Mouse (Mus musculus): ENCODE data around the gene Oas1d.
A peak's percentile ranks its signal among the peaks of the same experiment; 100 is the strongest.

GRCm38 (mm10) chr5:120865336-120865860, 48.9 kb upstream of the Oas1d start:
- TF ChIP-seq CTCF (IDR thresholded peaks at IDR 0.05; ENCODE audit: low read depth, low read length) (peak; percentile 52), POLR2A (IDR thresholded peaks at IDR 0.05; ENCODE audit: extremely low read depth, insufficient read depth, low read length) (no peak)
